Mouse (Mus musculus): ENCODE data around the gene Vmn2r85. TPM values are rescaled to one million over a fixed set of nuclear protein-coding genes. Genes with fewer than 3 reads are reported as not detected.
"Not testable (repeated sequence)": the region's sequence is repeated elsewhere in the genome, so short reads cannot be mapped to it uniquely, and the experiment has no call there.

Vmn2r85 gene
- 0.03 TPM in 1 of 2 replicates, not detected in the other for polyA plus RNA-seq (2015; fragmentation: Nextera tagmentation; extraction: Ambion mirVana)

DNA sequence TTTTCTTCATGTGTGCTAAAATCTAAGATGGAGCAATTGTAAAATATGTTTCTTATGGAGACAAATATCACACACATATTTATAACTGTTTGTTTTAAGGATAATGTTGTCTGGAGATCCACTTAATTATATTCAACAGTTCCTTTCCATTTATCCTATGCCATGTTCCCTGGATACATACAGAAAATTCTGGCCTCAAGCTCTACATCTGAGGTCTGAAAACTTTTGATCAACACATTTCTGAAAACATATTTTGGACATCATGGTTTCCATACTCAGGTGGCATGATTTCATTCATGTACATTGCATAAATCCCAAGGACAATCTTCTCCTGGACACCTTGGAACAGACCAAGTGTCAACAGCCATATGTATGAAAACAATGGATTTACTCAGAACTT lies at the start of gene Vmn2r85:
Vmn2r85 (minus strand) TSS at position 101 of the 400 bp plus-strand sequence.
- H3K9ac ChIP-seq; H3K27ac ChIP-seq (replicated peaks); H3K36me3 ChIP-seq; H3K9me3 ChIP-seq; H3K4me1 ChIP-seq (replicated peaks); H3K4me2 ChIP-seq; ATAC-seq (ENCODE audit: low read depth); H3K4me3 ChIP-seq; H3K27me3 ChIP-seq: not testable (repeated sequence)

DNA sequence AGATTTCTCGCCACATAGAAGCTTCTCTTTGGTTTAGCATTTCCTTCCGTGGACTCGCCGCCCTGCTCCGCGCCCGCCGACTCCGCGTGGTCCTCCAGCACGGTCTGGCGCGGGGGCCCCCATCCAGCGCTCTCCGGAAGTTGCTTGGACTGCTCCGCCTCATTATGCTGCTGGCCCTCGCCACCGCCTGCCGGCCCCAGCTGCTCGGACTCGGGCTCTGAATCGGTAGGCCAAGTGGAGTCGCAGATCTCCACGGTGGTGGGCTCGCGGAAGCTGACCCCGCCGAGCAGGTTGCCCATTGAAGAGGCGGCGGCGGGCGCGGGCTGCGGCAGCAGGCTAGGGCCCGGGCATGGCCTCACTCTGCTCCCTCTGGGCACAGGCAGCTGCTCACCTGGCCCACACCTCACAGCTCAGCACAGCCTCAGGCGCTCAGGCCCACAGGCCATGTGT lies 40.8 kb upstream of the Vmn2r85 start:
- ATAC-seq (ENCODE audit: low read depth) = peak; percentile 98
- H3K27ac ChIP-seq (replicated peaks) = no peak overlapping the region
- H3K27me3 ChIP-seq = no peaks in the 10 kb centered on the region
- 3% methylated on average over 36 of the region's 36 CpGs for WGBS
- H3K4me1 ChIP-seq (replicated peaks) = no peaks in the 10 kb centered on the region
- peak overlapping the region; percentile 53 for H3K4me3 ChIP-seq
- H3K9ac ChIP-seq = peak overlapping the region; percentile 73
- no peaks in the 10 kb centered on the region for H3K36me3 ChIP-seq
- no peaks in the 10 kb centered on the region for H3K9me3 ChIP-seq
- peak overlapping the region; percentile 80 for H3K4me2 ChIP-seq

DNA sequence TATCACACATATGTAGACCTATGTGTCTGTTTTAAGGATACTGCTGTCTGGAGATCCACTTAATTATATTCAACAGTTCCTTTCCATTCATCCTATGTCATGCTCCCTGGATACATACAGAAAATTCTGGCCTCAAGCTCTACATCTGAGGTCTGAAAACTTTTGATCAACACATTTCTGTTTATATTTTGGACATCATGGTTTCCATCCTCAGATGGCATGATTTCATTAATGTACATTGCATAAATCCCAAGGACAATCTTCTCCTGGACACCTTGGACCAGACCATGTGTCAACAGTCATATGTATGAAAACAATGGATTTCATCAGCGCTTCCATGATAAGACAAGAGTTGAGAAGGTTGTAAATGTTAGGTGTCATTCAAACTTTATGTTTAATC lies 26.4 kb upstream of the Vmn2r85 start, which contains the start of gene Vmn2r86:
Vmn2r86 (minus strand) TSS at position 101 of the 400 bp plus-strand sequence.
- H3K9ac ChIP-seq; H3K36me3 ChIP-seq; ATAC-seq (ENCODE audit: low read depth); H3K4me1 ChIP-seq (replicated peaks); H3K27ac ChIP-seq (replicated peaks); H3K4me2 ChIP-seq; H3K27me3 ChIP-seq; H3K9me3 ChIP-seq; H3K4me3 ChIP-seq: not testable (repeated sequence)
- 91% methylated on average over 1 of the region's 1 CpGs for WGBS

DNA sequence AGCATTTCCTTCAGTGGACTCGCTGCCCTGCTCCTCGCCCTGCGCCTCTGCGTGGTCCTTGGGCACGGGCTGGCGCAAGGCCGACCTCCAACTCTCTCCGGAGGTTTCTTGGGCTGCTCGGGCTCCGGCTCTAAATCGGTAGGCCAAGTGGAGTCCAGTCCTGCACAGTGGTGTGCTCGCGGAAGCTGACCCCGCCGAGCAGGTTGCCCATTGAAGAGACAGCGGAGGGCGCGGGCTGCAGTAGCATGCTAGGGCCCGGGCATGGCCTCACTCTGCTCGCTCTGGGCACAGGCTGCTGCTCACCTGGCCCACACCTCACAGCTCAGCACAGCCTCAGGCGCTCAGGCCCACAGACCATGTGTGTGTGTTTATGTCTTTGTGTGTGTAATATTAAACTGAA lies 15.3 kb upstream of the Vmn2r85 start:
- H3K9ac ChIP-seq = no peak overlapping the region
- no peaks in the 10 kb centered on the region for H3K27me3 ChIP-seq
- H3K27ac ChIP-seq (replicated peaks) = no peak overlapping the region
- no peaks in the 10 kb centered on the region for H3K36me3 ChIP-seq
- H3K9me3 ChIP-seq = no peaks in the 10 kb centered on the region
- ATAC-seq (ENCODE audit: low read depth) = no peak
- no peaks in the 10 kb centered on the region for H3K4me1 ChIP-seq (replicated peaks)
- H3K4me3 ChIP-seq = no peak overlapping the region
- 91% methylated on average over 21 of the region's 21 CpGs for WGBS
- no peak overlapping the region for H3K4me2 ChIP-seq

DNA sequence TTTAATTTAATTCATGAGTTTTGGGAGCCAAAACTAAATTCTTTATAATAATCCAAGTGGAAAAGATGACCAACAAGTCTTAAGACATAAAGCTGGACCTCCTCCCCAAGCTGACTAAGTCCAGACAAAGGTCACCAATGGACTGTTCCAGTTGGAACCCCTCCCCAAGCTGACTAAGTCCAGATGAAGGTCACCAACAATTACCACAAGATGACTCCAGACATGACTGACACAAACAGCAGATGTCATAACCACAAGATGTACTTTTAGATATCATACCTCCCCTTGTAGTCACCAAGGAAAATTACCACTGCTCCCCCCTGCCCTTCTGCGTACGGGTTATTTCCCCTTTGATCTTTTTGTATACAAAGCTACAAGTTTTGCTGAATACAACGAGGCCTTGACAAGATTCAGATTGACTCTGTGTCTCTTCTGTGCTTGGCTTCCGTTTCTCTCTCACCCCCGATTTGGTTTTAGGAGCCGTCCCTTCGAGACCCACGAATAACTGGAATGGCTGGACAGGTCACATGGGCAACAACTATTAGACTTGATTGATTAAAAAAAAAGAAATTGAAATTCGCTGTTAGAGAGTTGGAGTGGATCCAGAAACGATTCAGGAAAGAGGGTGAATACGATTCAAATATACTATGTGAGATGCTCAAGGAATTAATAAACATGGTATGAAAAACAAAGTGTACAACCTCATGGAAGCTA lies 4.8 kb upstream of the Vmn2r85 start:
- ATAC-seq (ENCODE audit: low read depth); H3K9ac ChIP-seq; H3K4me2 ChIP-seq; H3K4me1 ChIP-seq (replicated peaks); H3K9me3 ChIP-seq; H3K27ac ChIP-seq (replicated peaks); H3K27me3 ChIP-seq; H3K4me3 ChIP-seq; H3K36me3 ChIP-seq: not testable (repeated sequence)
- 86% methylated on average over 11 of the region's 11 CpGs for WGBS

DNA sequence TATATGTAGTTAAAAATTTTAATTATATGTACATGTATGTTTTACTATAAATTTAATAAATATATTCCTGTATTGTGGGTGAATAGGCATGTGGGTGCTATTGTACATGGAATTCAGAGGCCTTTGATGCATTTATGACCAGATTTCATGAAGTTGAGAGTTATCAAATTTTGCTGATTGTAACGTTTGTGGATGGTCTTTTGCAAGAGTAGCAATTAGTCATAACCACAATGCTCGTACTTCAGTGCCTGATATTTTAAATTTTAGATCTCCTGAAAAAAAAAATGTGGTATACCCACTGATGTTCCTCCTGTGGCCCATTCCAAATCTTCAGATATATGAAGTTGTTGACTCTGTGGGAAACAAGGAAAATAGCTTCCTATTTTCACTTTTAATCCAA lies 7.1 kb downstream of the Vmn2r85 start:
- not testable (repeated sequence) for H3K4me3 ChIP-seq; H3K27me3 ChIP-seq; ATAC-seq (ENCODE audit: low read depth); H3K36me3 ChIP-seq; H3K4me2 ChIP-seq; H3K9me3 ChIP-seq; H3K4me1 ChIP-seq (replicated peaks); H3K9ac ChIP-seq; H3K27ac ChIP-seq (replicated peaks)
- WGBS = 86% methylated on average over 2 of the region's 2 CpGs

DNA sequence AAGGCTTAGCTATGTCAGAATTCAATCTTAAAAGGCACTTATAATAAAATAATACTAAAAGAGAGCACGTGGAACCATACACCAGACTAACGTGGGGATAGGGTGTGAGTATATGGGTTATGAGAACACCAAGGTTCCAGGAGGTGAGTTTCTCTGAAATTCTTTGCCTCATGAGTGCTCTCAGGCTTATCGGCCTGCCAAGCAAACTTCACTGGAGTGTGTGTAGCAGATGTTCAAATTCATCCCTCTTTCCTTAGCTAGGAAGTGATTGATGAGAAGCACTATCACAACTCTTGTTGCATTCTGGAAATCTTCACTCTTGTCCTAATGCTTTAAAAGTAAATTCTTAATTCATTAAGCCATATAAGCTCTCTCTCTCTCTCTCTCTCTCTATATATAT lies 9.1 kb downstream of the Vmn2r85 start:
- ATAC-seq (ENCODE audit: low read depth) = no peak
- H3K9ac ChIP-seq = no peak overlapping the region
- no peaks in the 10 kb centered on the region for H3K27me3 ChIP-seq
- H3K4me1 ChIP-seq (replicated peaks) = no peaks in the 10 kb centered on the region
- no peaks in the 10 kb centered on the region for H3K36me3 ChIP-seq
- no peak overlapping the region for H3K4me2 ChIP-seq
- no peaks in the 10 kb centered on the region for H3K9me3 ChIP-seq
- WGBS = 81% methylated on average over 3 of the region's 3 CpGs
- H3K4me3 ChIP-seq = no peak overlapping the region
- H3K27ac ChIP-seq (replicated peaks) = no peak overlapping the region

DNA sequence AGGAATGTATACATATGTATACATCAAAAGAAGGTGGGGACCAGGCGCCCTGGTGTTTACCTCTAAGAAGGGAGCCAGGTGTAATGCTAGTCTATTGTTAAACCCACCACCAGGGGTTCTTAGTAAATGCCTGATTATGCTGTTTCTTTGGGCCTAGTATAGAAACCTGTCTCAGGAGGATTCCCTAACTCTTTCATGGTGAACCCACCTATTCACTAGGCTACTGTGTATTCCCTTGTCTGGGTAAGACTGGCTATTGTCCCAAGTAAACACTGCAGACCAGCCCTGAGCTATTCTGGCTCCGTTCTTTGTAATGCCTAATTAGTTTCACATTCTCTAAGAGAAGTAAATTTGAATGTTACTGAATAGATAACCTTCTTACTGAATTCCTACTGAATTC lies 9.5 kb downstream of the Vmn2r85 start:
- H3K4me3 ChIP-seq; H3K36me3 ChIP-seq; ATAC-seq (ENCODE audit: low read depth); H3K27me3 ChIP-seq; H3K9me3 ChIP-seq; H3K4me1 ChIP-seq (replicated peaks); H3K27ac ChIP-seq (replicated peaks); H3K9ac ChIP-seq; H3K4me2 ChIP-seq: not testable (repeated sequence)
- 48% methylated on average over 2 of the region's 2 CpGs for WGBS

DNA sequence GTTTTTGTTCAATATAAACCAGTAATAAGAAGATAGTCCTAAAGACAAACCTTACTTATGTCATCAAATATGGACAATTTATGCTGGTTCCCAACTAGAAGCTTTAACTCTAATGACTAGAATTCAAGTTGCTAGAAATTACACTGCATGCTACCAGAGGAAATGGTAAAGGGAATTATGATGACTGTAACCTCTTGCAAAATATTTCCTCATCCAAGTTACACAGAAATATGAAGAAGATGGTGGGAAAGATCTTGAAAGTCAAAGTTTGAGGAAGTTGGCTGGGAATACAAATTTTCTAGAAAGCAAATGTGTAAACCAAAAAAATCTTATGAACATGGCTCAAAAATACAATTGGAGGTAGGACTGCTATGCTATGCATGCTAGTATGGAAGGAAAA lies 13.2 kb downstream of the Vmn2r85 start:
- not testable (repeated sequence) for H3K9ac ChIP-seq; H3K36me3 ChIP-seq; H3K9me3 ChIP-seq; ATAC-seq (ENCODE audit: low read depth); H3K4me1 ChIP-seq (replicated peaks); H3K4me3 ChIP-seq; H3K27me3 ChIP-seq; H3K4me2 ChIP-seq; H3K27ac ChIP-seq (replicated peaks)

DNA sequence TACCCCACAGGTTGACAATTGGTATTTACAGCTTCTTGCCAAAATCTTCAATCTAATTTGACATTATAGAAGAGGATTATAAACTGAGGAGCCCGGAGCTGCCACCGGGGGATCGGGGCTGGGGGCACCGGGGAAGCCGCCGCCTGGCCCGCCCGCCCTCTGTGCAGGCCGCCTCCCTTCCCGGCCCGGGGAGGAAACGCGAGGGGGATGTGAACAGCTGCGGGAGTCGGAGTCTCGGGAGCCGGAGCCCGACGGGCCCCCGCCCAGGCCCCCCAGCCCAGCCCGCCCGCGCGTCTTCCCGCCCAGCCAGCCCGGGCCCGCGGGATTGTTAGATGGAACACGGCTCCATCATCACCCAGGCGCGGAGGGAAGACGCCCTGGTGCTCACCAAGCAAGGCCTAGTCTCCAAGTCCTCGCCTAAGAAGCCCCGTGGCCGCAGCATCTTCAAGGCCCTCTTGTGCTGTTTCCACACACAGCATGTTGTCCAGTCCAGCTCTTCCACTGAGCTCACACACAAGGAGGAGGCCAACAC lies 17.3 kb downstream of the Vmn2r85 start:
- not testable (repeated sequence) for H3K27ac ChIP-seq (replicated peaks); H3K4me1 ChIP-seq (replicated peaks); H3K4me2 ChIP-seq; H3K27me3 ChIP-seq; H3K36me3 ChIP-seq; H3K9me3 ChIP-seq; H3K9ac ChIP-seq; H3K4me3 ChIP-seq
- 78% methylated on average over 24 of the region's 35 CpGs for WGBS
- peak; percentile 47; the same call in 1 of the 2 replicates for ATAC-seq (ENCODE audit: low read depth)

DNA sequence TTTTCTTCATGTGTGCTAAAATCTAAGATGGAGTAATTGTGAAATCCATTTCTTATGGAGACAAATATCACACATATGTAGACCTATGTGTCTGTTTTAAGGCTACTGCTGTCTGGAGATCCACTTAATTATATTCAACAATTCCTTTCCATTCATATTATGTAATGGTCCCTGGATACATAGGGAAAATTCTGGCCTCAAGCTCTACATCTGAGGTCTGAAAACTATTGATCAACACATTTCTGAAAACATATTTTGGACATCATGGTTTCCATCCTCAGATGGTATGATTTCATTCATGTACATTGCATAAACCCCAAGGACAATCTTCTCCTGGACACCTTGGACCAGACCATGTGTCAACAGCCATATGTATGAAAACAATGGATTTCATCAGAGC lies 35.3 kb downstream of the Vmn2r85 start, which contains the start of gene Vmn2r84:
Vmn2r84 (minus strand) TSS at position 101 of the 400 bp plus-strand sequence.
- Histone ChIP-seq H3K9me3 (no peaks in the 10 kb centered on the region), H3K9ac (no peak within 1 kb of the TSS), H3K4me2 (no peak within 1 kb of the TSS), H3K27me3 (no peaks in the 10 kb centered on the region), H3K4me3 (no peak within 1 kb of the TSS), H3K36me3 (no peaks in the 10 kb centered on the region), H3K27ac (replicated peaks) (no peak within 1 kb of the TSS), H3K4me1 (replicated peaks) (no peaks in the 10 kb centered on the region)
- no peak for ATAC-seq (ENCODE audit: low read depth)

DNA sequence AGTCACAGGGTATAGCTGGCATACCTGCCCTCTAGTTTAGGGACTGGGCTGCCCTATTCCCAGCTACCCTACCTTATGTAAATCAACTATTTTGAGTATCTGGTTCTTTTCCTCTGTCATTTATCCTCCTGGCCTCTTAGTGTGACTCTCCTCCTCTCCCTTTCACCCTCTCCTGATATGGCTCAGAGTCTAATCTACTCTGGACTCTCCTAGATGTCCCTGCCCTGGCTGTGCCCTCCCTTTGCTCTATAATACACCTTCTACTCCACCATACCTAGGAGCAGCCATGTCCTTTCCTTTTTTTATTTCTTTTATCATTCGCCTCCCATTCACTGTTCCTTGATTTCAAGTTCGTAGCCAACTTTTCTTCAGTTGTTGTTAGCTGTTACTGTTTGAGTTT lies 54.4 kb downstream of the Vmn2r85 start:
- Histone ChIP-seq H3K27ac (replicated peaks) (no peak overlapping the region), H3K4me1 (replicated peaks) (no peaks in the 10 kb centered on the region), H3K27me3 (no peaks in the 10 kb centered on the region), H3K4me3 (no peak overlapping the region), H3K4me2 (no peak overlapping the region), H3K9ac (no peak overlapping the region), H3K9me3 (no peaks in the 10 kb centered on the region), H3K36me3 (no peaks in the 10 kb centered on the region)
- WGBS = 90% methylated on average over 2 of the region's 2 CpGs
- no peak for ATAC-seq (ENCODE audit: low read depth)

All from neural tube, embryonic 13.5 days (tissue).